ENCODE assay signal across 8 mouse cellular contexts in the genomic region with DNA sequence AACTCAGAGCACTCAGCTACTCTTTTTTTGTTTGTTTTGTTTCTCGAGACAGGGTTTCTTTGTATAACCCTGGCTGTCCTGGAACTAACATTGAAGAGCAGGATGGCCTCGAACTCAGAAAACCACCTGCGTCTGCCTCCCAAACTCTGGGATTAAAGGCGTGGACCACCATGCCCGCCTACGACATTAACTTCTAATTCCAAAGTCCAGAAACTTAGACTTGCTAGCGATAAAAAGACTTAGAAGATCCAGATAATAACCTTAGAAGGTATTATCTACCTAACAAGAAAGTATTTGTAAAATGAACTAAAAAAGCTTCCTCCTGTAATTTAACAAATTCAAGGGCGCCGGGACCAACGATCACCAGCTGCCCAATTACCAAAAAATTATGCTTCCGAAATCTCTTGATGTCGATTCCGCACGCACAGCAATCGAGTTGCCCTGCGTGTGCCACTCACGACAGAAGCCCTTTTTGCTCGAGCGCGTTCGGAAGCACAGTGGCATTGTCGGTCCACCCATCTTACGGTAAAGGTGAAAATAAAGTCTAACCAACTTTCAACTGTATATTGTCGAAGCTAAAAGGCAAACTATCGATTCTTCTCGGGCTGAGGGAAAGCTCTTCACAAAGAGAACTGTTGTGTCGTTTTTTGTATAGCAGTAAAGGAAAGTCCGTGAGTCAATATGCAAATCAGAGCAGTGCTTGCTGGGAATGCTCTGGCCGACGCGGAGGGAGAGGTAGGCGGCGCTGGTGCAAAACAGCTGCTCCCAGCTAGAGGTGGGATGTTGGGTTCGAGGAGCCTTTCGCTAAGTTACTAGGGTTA. TPM values are rescaled to one million over a fixed set of nuclear protein-coding genes. Genes with fewer than 3 reads are reported as not detected.
DNase-seq lines count a peak whose midpoint lies in the region; ATAC-seq lines count a peak whose summit lies in the region.

No protein-coding gene starts in this region.

- peak; percentile 91 for DNase-seq in adipocyte (ENCODE audit: low spot score)
- DNase-seq in embryo, embryonic 10 days (ENCODE audit: low spot score) = peak; percentile 94
- DNase-seq in gastrocnemius, postnatal 10 days = peak; percentile 83
- DNase-seq in left cerebral cortex, postnatal 10 days (ENCODE audit: extremely low spot score in 1 of 2, low spot score in 2 of 2) = peak; percentile 86 to 88
- DNase-seq in right cerebral cortex, postnatal 25 days = peak; percentile 79
- DNase-seq in urinary bladder, postnatal 4 days (ENCODE audit: low spot score in 2 of 2) = peak; percentile 74 to 84

- ATAC-seq in inflammation-experienced regulatory T-cells, adult 6 months = peak; percentile 65
- peak; percentile 77 for ATAC-seq in megakaryocyte-erythroid progenitor cell, adult 5-6 weeks (replicated peaks; ENCODE audit: low FRiP score, low TSS enrichment, poor library complexity, severe bottlenecking)

- intact Hi-C loops in left cerebral cortex, postnatal 10 days (cut with DNase I) = loop anchor here (5.0 to 10.0 kb wide), 3 partner anchors 37 to 145 kb away; no protein-coding TSS in a partner anchor

RNA-seq across cellular contexts. Expression of a gene that starts 4.2 kb away (rescaled TPM):
- 10 to 100 TPM; 22.9 to 25.7 TPM for total RNA-seq in gastrocnemius, postnatal 10 days (2021)
- polyA plus RNA-seq in inflammation-experienced regulatory T-cells, adult 6 months (2017; shearing (Covaris generic)) = 100 to 1,000 TPM in 1 of 3 experiments, 10 to 100 TPM in 2; 78.9 to 105 (median 84.2) TPM
- 10 to 100 TPM; 13.9 to 15.4 TPM for total RNA-seq in left cerebral cortex, postnatal 10 days (2021)
- total RNA-seq in megakaryocyte-erythroid progenitor cell, adult 5-6 weeks (2014; fragmentation: Nextera tagmentation) = 46.1 and 55.7 TPM in 2 replicates
- 71.5 and 106 TPM in 2 replicates for total RNA-seq in megakaryocyte-erythroid progenitor cell, adult 5-6 weeks (2017)

RNA-seq across cellular contexts. Expression of a gene that starts 8.5 kb away (rescaled TPM):
- total RNA-seq in gastrocnemius, postnatal 10 days (2021) = 10 to 100 TPM; 11.2 to 12.3 TPM
- polyA plus RNA-seq in inflammation-experienced regulatory T-cells, adult 6 months (2017; shearing (Covaris generic)) = 10 to 100 TPM; 13.0 to 17.0 (median 13.1) TPM
- 10 to 100 TPM; 26.2 to 29.3 TPM for total RNA-seq in left cerebral cortex, postnatal 10 days (2021)
- total RNA-seq in megakaryocyte-erythroid progenitor cell, adult 5-6 weeks (2014; fragmentation: Nextera tagmentation) = 24.1 and 37.8 TPM in 2 replicates
- 22.0 and 25.1 TPM in 2 replicates for total RNA-seq in megakaryocyte-erythroid progenitor cell, adult 5-6 weeks (2017)

RNA-seq across cellular contexts. Expression of a gene that starts 33.2 kb away (rescaled TPM):
- under 1 TPM; 0.72 to 0.87 TPM for total RNA-seq in gastrocnemius, postnatal 10 days (2021)
- polyA plus RNA-seq in inflammation-experienced regulatory T-cells, adult 6 months (2017; shearing (Covaris generic)) = under 1 TPM in 1 of 3 experiments, not detected in 2; 0.46 TPM
- 1 to 10 TPM in 1 of 2 experiments, under 1 TPM in 1; 0.79 to 1.3 TPM for total RNA-seq in left cerebral cortex, postnatal 10 days (2021)
- not detected in 2 replicates for total RNA-seq in megakaryocyte-erythroid progenitor cell, adult 5-6 weeks (2014; fragmentation: Nextera tagmentation)
- total RNA-seq in megakaryocyte-erythroid progenitor cell, adult 5-6 weeks (2017) = not detected in 2 replicates

RNA-seq across cellular contexts. Expression of a gene that starts 57.8 kb away (rescaled TPM):
- total RNA-seq in gastrocnemius, postnatal 10 days (2021) = 10 to 100 TPM; 31.9 to 36.0 TPM
- polyA plus RNA-seq in inflammation-experienced regulatory T-cells, adult 6 months (2017; shearing (Covaris generic)) = 100 to 1,000 TPM in 2 of 3 experiments, 10 to 100 TPM in 1; 77.8 to 124 (median 122) TPM
- total RNA-seq in left cerebral cortex, postnatal 10 days (2021) = 10 to 100 TPM; 47.4 to 49.4 TPM
- total RNA-seq in megakaryocyte-erythroid progenitor cell, adult 5-6 weeks (2014; fragmentation: Nextera tagmentation) = 54.6 and 67.9 TPM in 2 replicates
- 61.7 and 65.6 TPM in 2 replicates for total RNA-seq in megakaryocyte-erythroid progenitor cell, adult 5-6 weeks (2017)

RNA-seq across cellular contexts. Expression of a gene that starts 59.4 kb away (rescaled TPM):
- total RNA-seq in gastrocnemius, postnatal 10 days (2021) = 10 to 100 TPM; 16.1 to 21.2 TPM
- polyA plus RNA-seq in inflammation-experienced regulatory T-cells, adult 6 months (2017; shearing (Covaris generic)) = 10 to 100 TPM; 37.5 to 45.9 (median 37.7) TPM
- total RNA-seq in left cerebral cortex, postnatal 10 days (2021) = 10 to 100 TPM; 24.6 TPM
- 42.1 and 56.8 TPM in 2 replicates for total RNA-seq in megakaryocyte-erythroid progenitor cell, adult 5-6 weeks (2014; fragmentation: Nextera tagmentation)
- total RNA-seq in megakaryocyte-erythroid progenitor cell, adult 5-6 weeks (2017) = 52.0 and 57.9 TPM in 2 replicates

Comparison
In these comparisons a context has a peak if more than half of its experiments do, and no peak if none do; other contexts are left out.
1. Peak in every context shown above with its lines: DNase-seq and ATAC-seq.